Mouse (Mus musculus) liver, adult 2 months (tissue): Measurements from ENCODE around the gene Duox1.
A peak's percentile ranks its signal among the peaks of the same experiment; 100 is the strongest.

Source experiments
- CTCF ChIP-seq: fragments of 200-500 bp; IDR thresholded peaks from 2 replicates; pipeline ENCODE4 v1.5.1; 2011; ENCODE audit warnings: low read depth, low read length, control low read depth
- POLR2A ChIP-seq: fragments of 200-500 bp; IDR thresholded peaks from 2 replicates; pipeline ENCODE4 v1.6.1; 2011; ENCODE audit warnings: low read length, control low read depth; ENCODE audit not compliant: insufficient read depth; ENCODE audit errors: extremely low read depth

DNA sequence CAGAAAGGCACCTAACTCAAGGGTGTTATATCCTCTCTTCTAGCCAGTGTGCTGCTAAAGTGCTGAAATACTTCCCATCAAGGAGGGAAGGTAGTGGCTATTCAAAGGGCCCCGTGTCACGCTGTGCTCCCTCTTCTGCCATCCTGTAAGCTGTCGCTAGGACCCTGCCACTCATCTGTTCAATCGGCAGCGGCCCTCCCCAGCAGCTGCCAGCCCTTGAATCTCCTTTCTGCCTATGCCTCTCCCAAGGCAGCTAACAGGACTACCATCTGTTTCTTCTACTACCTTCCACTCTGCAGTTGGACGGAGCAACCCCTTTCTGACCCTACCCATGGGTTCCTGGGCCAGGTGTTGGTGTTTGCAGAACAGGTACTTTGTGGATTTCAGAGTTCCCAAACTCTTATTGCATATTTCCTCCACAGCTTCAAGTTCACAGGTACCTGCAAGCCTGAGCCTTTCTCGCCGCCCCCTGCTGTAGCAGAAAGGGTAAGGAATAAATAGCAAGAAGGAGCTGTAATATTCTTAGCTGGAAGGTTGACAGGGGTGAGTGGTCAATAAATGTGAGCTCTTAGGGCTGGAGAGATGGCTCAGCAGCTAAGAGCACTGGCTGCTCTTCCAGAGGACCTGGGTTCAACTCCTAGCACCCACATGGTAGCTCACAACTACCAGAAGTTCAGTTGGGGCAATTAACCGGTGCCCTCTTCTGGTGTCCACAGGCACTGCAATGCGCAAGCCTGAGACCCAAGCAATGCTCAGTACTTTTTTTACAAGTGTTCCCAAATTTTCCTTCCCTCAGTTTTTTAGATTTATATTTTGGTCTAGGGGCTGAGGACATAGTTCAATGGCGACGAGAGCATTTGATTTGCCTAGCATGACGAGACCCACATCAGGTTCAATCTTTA lies 47.4 kb downstream of the Duox1 start:
- TF ChIP-seq CTCF (peak; percentile 22; the same call in 1 of the 2 replicates), POLR2A (no peak)
